In genomic region chr13:117033676-117034308, GRCm38 (mm10) we compare ENCODE assay signal across 13 mouse cellular contexts. TPM values are rescaled to one million over a fixed set of nuclear protein-coding genes. Genes with fewer than 3 reads are reported as not detected.
DNase-seq lines count a peak whose midpoint lies in the region; ATAC-seq lines count a peak whose summit lies in the region.
"Had no signal": no experiment of that assay in that cellular context is flagged by ENCODE, and none has a peak within 500 bp of the region (broad histone marks: within the 10 kb centered on the region; RNA-seq: fewer than 3 reads in every experiment).

No protein-coding gene starts in this region.

- H3K9ac ChIP-seq in heart, embryonic 11.5 days (ENCODE audit: low read depth, low read length) = no peak overlapping the region
- no peak overlapping the region for H3K9ac ChIP-seq in forebrain, embryonic 11.5 days (ENCODE audit: low read length)
- H3K9ac ChIP-seq: embryonic facial prominence, embryonic 15.5 days; forebrain, postnatal 0 days had no signal

- H3K4me3 ChIP-seq in heart, embryonic 11.5 days (ENCODE audit: low read depth, low read length) = no peak overlapping the region
- H3K4me3 ChIP-seq in forebrain, embryonic 11.5 days (ENCODE audit: low read depth, low read length) = no peak overlapping the region
- H3K4me3 ChIP-seq: embryonic facial prominence, embryonic 15.5 days; myocyte had no signal

- no peaks in the 10 kb centered on the region for H3K9me3 ChIP-seq in heart, embryonic 11.5 days (replicated peaks; ENCODE audit: control insufficient read depth, low read length)
- H3K9me3 ChIP-seq in forebrain, embryonic 11.5 days (ENCODE audit: control insufficient read depth, low read length) = no peaks in the 10 kb centered on the region
- H3K9me3 ChIP-seq: embryonic facial prominence, embryonic 15.5 days had no signal

- H3K27ac ChIP-seq in heart, embryonic 11.5 days (ENCODE audit: low read depth, low read length) = no peak overlapping the region
- no peak overlapping the region for H3K27ac ChIP-seq in forebrain, embryonic 11.5 days (ENCODE audit: low read depth, low read length)
- H3K27ac ChIP-seq: embryonic facial prominence, embryonic 15.5 days had no signal

- peak; percentile 92 for DNase-seq in heart, adult 11 months
- peak; percentile 23 for DNase-seq in thymus, postnatal 0 days (ENCODE audit: low spot score)
- DNase-seq in thymus, postnatal 4 days = no peak
- DNase-seq in forebrain, embryonic 11.5 days (ENCODE audit: low spot score) = no peak
- no peak for DNase-seq in layer of hippocampus, postnatal 36 days
- DNase-seq in gastrocnemius, postnatal 4 days (ENCODE audit: low spot score in 2 of 2) = no peak
- DNase-seq: forebrain, postnatal 0 days; gastrocnemius, postnatal 25 days had no signal

- 86% methylated on average over 5 of the region's 5 CpGs for WGBS in heart, embryonic 11.5 days (ENCODE audit: insufficient replicate concordance)
- WGBS in forebrain, embryonic 11.5 days = 89% methylated on average over 5 of the region's 5 CpGs

- no peak for ATAC-seq in heart, embryonic 11.5 days (replicated peaks; ENCODE audit: insufficient number of reproducible peaks, low FRiP score, low TSS enrichment)
- ATAC-seq in megakaryocyte, adult 5-6 weeks (ENCODE audit: poor library complexity, severe bottlenecking) = peak; percentile 59
- ATAC-seq in forebrain, embryonic 11.5 days (replicated peaks; ENCODE audit: low FRiP score) = no peak
- ATAC-seq: forebrain, postnatal 0 days; intestine, postnatal 0 days had no signal

- no peaks in the 10 kb centered on the region for H3K36me3 ChIP-seq in heart, embryonic 11.5 days (ENCODE audit: control insufficient read depth, insufficient read depth, low read length)
- no peaks in the 10 kb centered on the region for H3K36me3 ChIP-seq in forebrain, embryonic 11.5 days (ENCODE audit: control insufficient read depth, insufficient read depth, low read length)
- H3K36me3 ChIP-seq: embryonic facial prominence, embryonic 15.5 days had no signal

- peaks cover 13% of the 10 kb centered on the region for H3K4me1 ChIP-seq in heart, embryonic 11.5 days (ENCODE audit: control insufficient read depth, insufficient read depth, low read length)
- no peaks in the 10 kb centered on the region for H3K4me1 ChIP-seq in forebrain, embryonic 11.5 days (replicated peaks; ENCODE audit: control insufficient read depth, insufficient read depth, low read length)
- H3K4me1 ChIP-seq: embryonic facial prominence, embryonic 15.5 days had no signal

- H3K4me2 ChIP-seq in heart, embryonic 11.5 days = no peak overlapping the region
- H3K4me2 ChIP-seq in forebrain, embryonic 11.5 days (ENCODE audit: low read depth, low read length, severe bottlenecking) = no peak overlapping the region
- H3K4me2 ChIP-seq: embryonic facial prominence, embryonic 15.5 days had no signal

- no peaks in the 10 kb centered on the region for H3K27me3 ChIP-seq in heart, embryonic 11.5 days (ENCODE audit: control insufficient read depth, insufficient read depth, low read length)
- H3K27me3 ChIP-seq in forebrain, embryonic 11.5 days (ENCODE audit: control insufficient read depth, insufficient read depth, low read length) = no peaks in the 10 kb centered on the region
- H3K27me3 ChIP-seq: embryonic facial prominence, embryonic 15.5 days had no signal

RNA-seq across cellular contexts. Expression of gene Parp8, which starts 8.5 kb away (rescaled TPM):
- polyA plus RNA-seq in heart, embryonic 11.5 days (2014; fragmentation: Nextera tagmentation; extraction: Ambion mirVana) = 15.6 and 17.2 TPM in 2 replicates
- 9.8 TPM in 2 replicates for polyA plus RNA-seq in thymus, postnatal 0 days (2015; fragmentation: Nextera tagmentation; extraction: Ambion mirVana)
- 92.0 and 102 TPM in 2 replicates for total RNA-seq in megakaryocyte, adult 5-6 weeks (2015)
- 62.3 and 71.4 TPM in 2 replicates for total RNA-seq in megakaryocyte, adult 5-6 weeks (2017)
- polyA plus RNA-seq in forebrain, embryonic 11.5 days (2014; fragmentation: Nextera tagmentation; extraction: Ambion mirVana) = 15.0 and 15.4 TPM in 2 replicates
- 10 to 100 TPM; 38.5 to 39.6 TPM for total RNA-seq in layer of hippocampus, postnatal 36 days (2021)
- 10 to 100 TPM; 19.6 to 22.2 TPM for total RNA-seq in gastrocnemius, postnatal 4 days (2021)

Comparison
In these comparisons a context has a peak if more than half of its experiments do, and no peak if none do; other contexts are left out.
1. DNase-seq: peak in heart, adult 11 months (single experiment) and thymus, postnatal 0 days (single experiment); none in thymus, postnatal 4 days (single experiment), forebrain, embryonic 11.5 days (single experiment), layer of hippocampus, postnatal 36 days (0 of 2) and gastrocnemius, postnatal 4 days (0 of 2).